Mouse (Mus musculus): ENCODE measurements around the gene Xylt1. TPM values are rescaled to one million over a fixed set of nuclear protein-coding genes. Genes with fewer than 3 reads are reported as not detected.

Xylt1 gene
- polyA plus RNA-seq, 1 experiment from 2014 or later, result 0.20 TPM

GRCm38 (mm10) chr7:117470243-117470802 is 89.5 kb downstream of the Xylt1 start:
- H3K9ac ChIP-seq, result no peak overlapping the region
- no peak overlapping the region for H3K27ac ChIP-seq
- no peak for ATAC-seq (ENCODE audit: low read depth)
- H3K27me3 ChIP-seq, result no peaks in the 10 kb centered on the region
- no peaks in the 10 kb centered on the region for H3K36me3 ChIP-seq
- H3K4me2 ChIP-seq, result no peak overlapping the region
- H3K4me3 ChIP-seq (replicated peaks), result no peak overlapping the region
- H3K9me3 ChIP-seq (replicated peaks), result no peaks in the 10 kb centered on the region
- no peaks in the 10 kb centered on the region for H3K4me1 ChIP-seq (replicated peaks)
- DNase-seq, result no peak
- WGBS (ENCODE audit: insufficient replicate concordance), result 55% methylated on average over 3 of the region's 3 CpGs

- 57% methylated on average over 11 of the region's 11 CpGs for WGBS (ENCODE audit: insufficient replicate concordance)
Measured at GRCm38 (mm10) chr7:117472055-117472780, 91.4 kb downstream of the Xylt1 start.

GRCm38 (mm10) chr7:117472781-117473743 is 92.3 kb downstream of the Xylt1 start:
- no peak for ATAC-seq (ENCODE audit: low read depth)
- no peaks in the 10 kb centered on the region for H3K27me3 ChIP-seq
- no peaks in the 10 kb centered on the region for H3K36me3 ChIP-seq
- no peak overlapping the region for H3K9ac ChIP-seq
- no peak for DNase-seq
- 56% methylated on average over 19 of the region's 19 CpGs for whole genome bisulfite sequencing (ENCODE audit: insufficient replicate concordance)
- no peak overlapping the region for H3K4me3 ChIP-seq (replicated peaks)
- H3K9me3 ChIP-seq (replicated peaks), result no peaks in the 10 kb centered on the region
- no peak overlapping the region for H3K27ac ChIP-seq
- no peaks in the 10 kb centered on the region for H3K4me1 ChIP-seq (replicated peaks)
- no peak overlapping the region for H3K4me2 ChIP-seq

More at GRCm38 (mm10) chr7:117472055-117472780, 91.4 kb downstream of the Xylt1 start:
- no peak overlapping the region for H3K27ac ChIP-seq
- DNase-seq, result no peak
- no peaks in the 10 kb centered on the region for H3K27me3 ChIP-seq
- no peaks in the 10 kb centered on the region for H3K4me1 ChIP-seq (replicated peaks)
- no peaks in the 10 kb centered on the region for H3K36me3 ChIP-seq
- no peak overlapping the region for H3K4me3 ChIP-seq (replicated peaks)
- no peak overlapping the region for H3K4me2 ChIP-seq
- H3K9ac ChIP-seq, result no peak overlapping the region
- H3K9me3 ChIP-seq (replicated peaks), result no peaks in the 10 kb centered on the region
- ATAC-seq (ENCODE audit: low read depth), result no peak

- DNase-seq, result no peak
- H3K9me3 ChIP-seq (replicated peaks), result no peaks in the 10 kb centered on the region
- H3K4me2 ChIP-seq, result no peak overlapping the region
- H3K36me3 ChIP-seq, result no peaks in the 10 kb centered on the region
- H3K9ac ChIP-seq, result no peak overlapping the region
- H3K27ac ChIP-seq, result no peak overlapping the region
- no peaks in the 10 kb centered on the region for H3K4me1 ChIP-seq (replicated peaks)
- no peak overlapping the region for H3K4me3 ChIP-seq (replicated peaks)
- H3K27me3 ChIP-seq, result no peaks in the 10 kb centered on the region
- 37% methylated on average over 2 of the region's 2 CpGs for WGBS (ENCODE audit: insufficient replicate concordance)
- no peak for ATAC-seq (ENCODE audit: low read depth)
Measured at GRCm38 (mm10) chr7:117474302-117474701, 93.5 kb downstream of the Xylt1 start.

GRCm38 (mm10) chr7:117475106-117475505 is 94.3 kb downstream of the Xylt1 start:
- H3K36me3 ChIP-seq, result no peaks in the 10 kb centered on the region
- H3K27ac ChIP-seq, result no peak overlapping the region
- H3K4me1 ChIP-seq (replicated peaks), result no peaks in the 10 kb centered on the region
- no peak overlapping the region for H3K4me3 ChIP-seq (replicated peaks)
- no peaks in the 10 kb centered on the region for H3K9me3 ChIP-seq (replicated peaks)
- H3K27me3 ChIP-seq, result no peaks in the 10 kb centered on the region
- 45% methylated on average over 4 of the region's 4 CpGs for WGBS (ENCODE audit: insufficient replicate concordance)
- DNase-seq (no peak), ATAC-seq (ENCODE audit: low read depth) (no peak)
- no peak overlapping the region for H3K4me2 ChIP-seq
- no peak overlapping the region for H3K9ac ChIP-seq

- no peaks in the 10 kb centered on the region for H3K36me3 ChIP-seq
- H3K4me1 ChIP-seq (replicated peaks), result no peaks in the 10 kb centered on the region
- ATAC-seq (ENCODE audit: low read depth) (no peak), DNase-seq (no peak)
- H3K9ac ChIP-seq, result no peak overlapping the region
- no peaks in the 10 kb centered on the region for H3K9me3 ChIP-seq (replicated peaks)
- no peak overlapping the region for H3K4me2 ChIP-seq
- no peak overlapping the region for H3K4me3 ChIP-seq (replicated peaks)
- 44% methylated on average over 1 of the region's 1 CpGs for WGBS (ENCODE audit: insufficient replicate concordance)
- no peak overlapping the region for H3K27ac ChIP-seq
- no peaks in the 10 kb centered on the region for H3K27me3 ChIP-seq
Measured at GRCm38 (mm10) chr7:117478937-117479336, 98.2 kb downstream of the Xylt1 start.

GRCm38 (mm10) chr7:117480831-117481230 is 100.1 kb downstream of the Xylt1 start:
- no peaks in the 10 kb centered on the region for H3K27me3 ChIP-seq
- no peaks in the 10 kb centered on the region for H3K9me3 ChIP-seq (replicated peaks)
- WGBS (ENCODE audit: insufficient replicate concordance), result 63% methylated on average over 5 of the region's 5 CpGs
- H3K4me2 ChIP-seq, result no peak overlapping the region
- DNase-seq (no peak), ATAC-seq (ENCODE audit: low read depth) (no peak)
- no peak overlapping the region for H3K4me3 ChIP-seq (replicated peaks)
- no peaks in the 10 kb centered on the region for H3K4me1 ChIP-seq (replicated peaks)
- no peak overlapping the region for H3K9ac ChIP-seq
- H3K27ac ChIP-seq, result no peak overlapping the region
- H3K36me3 ChIP-seq, result no peaks in the 10 kb centered on the region

- 60% methylated on average over 3 of the region's 3 CpGs for WGBS (ENCODE audit: insufficient replicate concordance)
- DNase-seq, result no peak
Measured at GRCm38 (mm10) chr7:117481404-117481803, 100.6 kb downstream of the Xylt1 start.

GRCm38 (mm10) chr7:117482701-117483100 is 101.9 kb downstream of the Xylt1 start:
- Histone ChIP-seq H3K36me3 (no peaks in the 10 kb centered on the region), H3K9me3 (replicated peaks) (no peaks in the 10 kb centered on the region), H3K9ac (no peak overlapping the region), H3K27ac (no peak overlapping the region), H3K4me1 (replicated peaks) (no peaks in the 10 kb centered on the region), H3K4me3 (replicated peaks) (no peak overlapping the region), H3K27me3 (no peaks in the 10 kb centered on the region), H3K4me2 (no peak overlapping the region)
- no peak for ATAC-seq (ENCODE audit: low read depth)
- DNase-seq, result no peak
- WGBS (ENCODE audit: insufficient replicate concordance), result 75% methylated on average over 2 of the region's 2 CpGs

More at GRCm38 (mm10) chr7:117481404-117481803, 100.6 kb downstream of the Xylt1 start:
- no peaks in the 10 kb centered on the region for H3K9me3 ChIP-seq (replicated peaks)
- no peak overlapping the region for H3K4me2 ChIP-seq
- H3K27ac ChIP-seq, result no peak overlapping the region
- H3K4me3 ChIP-seq (replicated peaks), result no peak overlapping the region
- H3K4me1 ChIP-seq (replicated peaks), result no peaks in the 10 kb centered on the region
- H3K27me3 ChIP-seq, result no peaks in the 10 kb centered on the region
- no peaks in the 10 kb centered on the region for H3K36me3 ChIP-seq
- ATAC-seq (ENCODE audit: low read depth), result no peak
- no peak overlapping the region for H3K9ac ChIP-seq

- Histone ChIP-seq H3K27me3 (no peaks in the 10 kb centered on the region), H3K4me2 (no peak overlapping the region), H3K9me3 (replicated peaks) (no peaks in the 10 kb centered on the region), H3K9ac (no peak overlapping the region), H3K4me1 (replicated peaks) (peaks cover under 1% of the 10 kb centered on the region; the same call in 1 of the 2 replicates), H3K4me3 (replicated peaks) (no peak overlapping the region), H3K27ac (no peak overlapping the region), H3K36me3 (no peaks in the 10 kb centered on the region)
- no peak for DNase-seq
- 64% methylated on average over 2 of the region's 2 CpGs for WGBS (ENCODE audit: insufficient replicate concordance)
- no peak for ATAC-seq (ENCODE audit: low read depth)
Measured at GRCm38 (mm10) chr7:117484589-117484988, 103.8 kb downstream of the Xylt1 start.

GRCm38 (mm10) chr7:117484989-117485536 is 104.3 kb downstream of the Xylt1 start:
- H3K27ac ChIP-seq, result no peak overlapping the region

More at GRCm38 (mm10) chr7:117484989-117485536, 104.3 kb downstream of the Xylt1 start:
- DNase-seq (no peak), ATAC-seq (ENCODE audit: low read depth) (no peak)
- peaks cover 3% of the 10 kb centered on the region; the same call in 1 of the 2 replicates for H3K4me1 ChIP-seq (replicated peaks)
- H3K4me2 ChIP-seq, result no peak overlapping the region
- no peaks in the 10 kb centered on the region for H3K36me3 ChIP-seq
- 75% methylated on average over 7 of the region's 7 CpGs for WGBS (ENCODE audit: insufficient replicate concordance)
- no peaks in the 10 kb centered on the region for H3K27me3 ChIP-seq
- H3K9ac ChIP-seq, result no peak overlapping the region
- no peaks in the 10 kb centered on the region for H3K9me3 ChIP-seq (replicated peaks)
- H3K4me3 ChIP-seq (replicated peaks), result no peak overlapping the region
